In the genomic region with DNA sequence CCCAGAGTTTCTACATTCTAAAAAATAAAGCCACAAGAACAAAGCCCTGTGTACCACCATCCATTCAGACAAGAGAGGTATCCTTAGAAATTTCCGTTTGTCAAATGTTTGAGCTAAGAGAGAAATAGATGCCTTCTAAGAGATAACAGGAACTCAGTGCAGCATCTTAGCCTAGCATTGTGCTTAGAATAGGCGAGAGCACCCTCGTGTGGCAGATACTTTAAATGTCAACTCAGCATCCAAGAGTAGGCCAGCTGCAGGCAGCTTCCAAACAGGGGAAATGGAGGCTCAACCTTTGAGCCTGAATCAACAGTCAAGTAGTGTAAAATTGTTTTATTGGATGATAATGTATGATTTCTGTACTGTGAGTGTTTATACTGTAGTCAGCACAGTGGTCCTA, we compare ENCODE assay signal across 1 mouse cellular context.
TF ChIP-seq lines count a peak whose summit lies in the region.

No protein-coding gene starts in this region.

TF ChIP-seq in CH12.LX, 34 proteins besides CTCF, POLR2A, EP300 and RAD21 (continued from another document):
- TF ChIP-seq UBTF (IDR thresholded peaks at IDR 0.05; ENCODE audit: low read depth, low read length), result no peak
- TF ChIP-seq ZMIZ1 (IDR thresholded peaks at IDR 0.05; ENCODE audit: low read depth, low read length), result no peak
